Mouse (Mus musculus): ENCODE measurements around the gene Rab40c. TPM values are rescaled to one million over a fixed set of nuclear protein-coding genes. Genes with fewer than 3 reads are reported as not detected.

Rab40c gene
- total RNA-seq, 1 experiment from 2014 or later: 7.0 TPM

- ATAC-seq (replicated peaks; ENCODE audit: low read depth, poor library complexity, severe bottlenecking): peak; percentile 77
Observed at GRCm38 (mm10) chr17:25832436-25833290, 86.9 kb downstream of the Rab40c start.

Other genes starting within 250 kb of the Rab40c start
- not detected in 2 replicates for gene Gng13, start 202.6 kb downstream of the Rab40c start, total RNA-seq (2017)
- gene Chtf18, start 192.3 kb downstream of the Rab40c start, total RNA-seq (2017): 17.0 and 28.5 TPM in 2 replicates
- 3.0 and 3.9 TPM in 2 replicates for gene Rpusd1, start 192.1 kb downstream of the Rab40c start, total RNA-seq (2017)
- gene Mslnl, start 183.7 kb downstream of the Rab40c start, total RNA-seq (2017): not detected in 2 replicates
- gene Msln, start 165.3 kb downstream of the Rab40c start, total RNA-seq (2017): not detected in 2 replicates
- gene Narfl, start 146.0 kb downstream of the Rab40c start, total RNA-seq (2017): 8.7 and 32.7 TPM in 2 replicates
- 13.6 and 28.4 TPM in 2 replicates for gene Haghl, start 134.1 kb downstream of the Rab40c start, total RNA-seq (2017)
- gene Ccdc78, start 133.1 kb downstream of the Rab40c start, total RNA-seq (2017): not detected in 2 replicates
- gene Fam173a, start 126.8 kb downstream of the Rab40c start, total RNA-seq (2017): 47.9 and 51.1 TPM in 2 replicates
- 4.3 TPM in 1 of 2 replicates, not detected in the other for gene AC134908.4, start 124.1 kb downstream of the Rab40c start, total RNA-seq (2017)
- 26.7 and 27.8 TPM in 2 replicates for gene Metrn, start 122.6 kb downstream of the Rab40c start, total RNA-seq (2017)
- 0.18 TPM in 1 of 2 replicates, not detected in the other for gene Fbxl16, start 110.6 kb downstream of the Rab40c start, total RNA-seq (2017)
- 10.2 and 21.0 TPM in 2 replicates for gene Wdr24, start 96.1 kb downstream of the Rab40c start, total RNA-seq (2017)
- 15.4 and 21.7 TPM in 2 replicates for gene Jmjd8, start 90.9 kb downstream of the Rab40c start, total RNA-seq (2017)
- 60.4 and 84.7 TPM in 2 replicates for gene Stub1, start 86.3 kb downstream of the Rab40c start, total RNA-seq (2017)
- gene Rhbdl1, start 82.4 kb downstream of the Rab40c start, total RNA-seq (2017): 0.46 TPM in 1 of 2 replicates, not detected in the other
- not detected in 2 replicates for gene Gm20683, start 78.0 kb downstream of the Rab40c start, total RNA-seq (2017)
- 23.7 and 29.7 TPM in 2 replicates for gene Rhot2, start 74.9 kb downstream of the Rab40c start, total RNA-seq (2017)
- gene Wdr90, start 58.2 kb downstream of the Rab40c start, total RNA-seq (2017): 18.6 and 23.8 TPM in 2 replicates
- gene Mcrip2, start 51.0 kb downstream of the Rab40c start, total RNA-seq (2017): 22.3 and 24.0 TPM in 2 replicates
- gene Mettl26, start 44.7 kb downstream of the Rab40c start, total RNA-seq (2017): 13.9 and 15.9 TPM in 2 replicates
- 0.78 and 1.0 TPM in 2 replicates for gene Wfikkn1, start 38.9 kb downstream of the Rab40c start, total RNA-seq (2017)
- gene Pigq, start 25.2 kb upstream of the Rab40c start, total RNA-seq (2017): 50.4 and 62.4 TPM in 2 replicates
- not detected in 2 replicates for gene Nhlrc4, start 25.2 kb upstream of the Rab40c start, total RNA-seq (2017)
- not detected in 2 replicates for gene A930017K11Rik, start 32.8 kb upstream of the Rab40c start, total RNA-seq (2017)
- 4.1 and 4.6 TPM in 2 replicates for gene Capn15, start 66.1 kb upstream of the Rab40c start, total RNA-seq (2017)
- gene Rab11fip3, start 149.8 kb upstream of the Rab40c start, total RNA-seq (2017): 0.97 and 2.2 TPM in 2 replicates
- 11.8 and 16.0 TPM in 2 replicates for gene Decr2, start 170.6 kb upstream of the Rab40c start, total RNA-seq (2017)
- 70.1 and 78.8 TPM in 2 replicates for gene Nme4, start 175.9 kb upstream of the Rab40c start, total RNA-seq (2017)
- 2.4 and 9.3 TPM in 2 replicates for gene Tmem8, start 193.6 kb upstream of the Rab40c start, total RNA-seq (2017)
- 36.4 and 48.0 TPM in 2 replicates for gene Mrpl28, start 203.8 kb upstream of the Rab40c start, total RNA-seq (2017)
- 145 and 188 TPM in 2 replicates for gene Axin1, start 219.0 kb upstream of the Rab40c start, total RNA-seq (2017)

All from common myeloid progenitor, adult 5-6 weeks (primary cell).